In the genomic region with DNA sequence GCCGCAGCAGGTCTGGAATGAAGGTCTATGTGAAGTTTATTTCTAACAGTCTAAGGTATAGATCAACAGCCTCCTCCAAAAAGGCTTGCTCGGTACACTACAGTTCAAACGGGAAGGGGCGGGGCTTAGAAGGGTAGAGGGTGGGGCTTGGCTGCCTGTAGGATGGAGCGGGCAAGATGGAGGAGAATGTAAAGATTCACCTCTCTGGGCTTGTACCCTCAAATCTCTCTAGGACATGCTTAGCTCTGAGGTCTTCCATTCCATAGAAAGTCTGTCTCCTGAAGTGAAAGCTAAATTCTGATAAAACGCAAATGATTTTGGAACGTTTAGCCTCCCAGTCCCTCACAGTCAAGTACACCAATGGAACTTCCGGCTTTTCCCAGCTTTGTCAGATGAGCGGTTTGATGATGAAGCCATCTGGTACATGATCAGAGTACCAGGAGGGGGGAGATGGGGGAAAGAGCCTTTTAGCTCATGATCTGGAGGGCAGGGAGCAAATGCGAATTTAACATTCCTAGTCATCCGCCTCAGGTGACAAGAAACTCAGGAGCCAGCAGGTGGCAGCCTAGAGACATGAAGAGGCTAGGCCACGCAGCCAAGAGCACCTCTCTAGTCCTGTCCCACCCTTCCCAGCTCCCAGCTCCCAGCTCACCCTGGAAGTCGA, we compare ENCODE assay signal across 8 mouse cellular contexts. TPM values are rescaled to one million over a fixed set of nuclear protein-coding genes. Genes with fewer than 3 reads are reported as not detected.
DNase-seq lines count a peak whose midpoint lies in the region; ATAC-seq and TF ChIP-seq lines count a peak whose summit lies in the region.

No protein-coding gene starts in this region.

- no peaks in the 10 kb centered on the region for H3K79me2 ChIP-seq in myocyte (ENCODE audit: control insufficient read depth, insufficient read depth)

- peak; percentile 88 for TF ChIP-seq CTCF in stomach, postnatal 0 days (IDR thresholded peaks at IDR 0.05; ENCODE audit: low read depth)

- no peaks in the 10 kb centered on the region for H3K27me3 ChIP-seq in liver, embryonic 11.5 days (replicated peaks; ENCODE audit: control insufficient read depth, insufficient read depth, low read length)
- H3K27me3 ChIP-seq in myocyte (ENCODE audit: control insufficient read depth, insufficient read depth, insufficient read length): no peaks in the 10 kb centered on the region
- no peaks in the 10 kb centered on the region for H3K27me3 ChIP-seq in stomach, postnatal 0 days (ENCODE audit: control insufficient read depth, insufficient read depth, low read length)

- TF ChIP-seq EP300 in stomach, postnatal 0 days (optimal IDR thresholded peaks at IDR 0.05): no peak

- H3K9me3 ChIP-seq in liver, embryonic 11.5 days (ENCODE audit: control insufficient read depth, low read length): no peaks in the 10 kb centered on the region
- no peaks in the 10 kb centered on the region for H3K9me3 ChIP-seq in stomach, postnatal 0 days (ENCODE audit: control insufficient read depth, low read length)

- no peaks in the 10 kb centered on the region for H3K4me1 ChIP-seq in liver, embryonic 11.5 days (replicated peaks; ENCODE audit: control insufficient read depth, insufficient read depth, low read length)
- no peaks in the 10 kb centered on the region for H3K4me1 ChIP-seq in stomach, postnatal 0 days (replicated peaks; ENCODE audit: control insufficient read depth, insufficient read depth)

- no peak overlapping the region for H3K27ac ChIP-seq in liver, embryonic 11.5 days (ENCODE audit: low read depth, low read length)
- no peak overlapping the region for H3K27ac ChIP-seq in stomach, postnatal 0 days (replicated peaks)

- WGBS in liver, embryonic 11.5 days: 8% methylated on average over 13 of the region's 13 CpGs
- 14% methylated on average over 13 of the region's 13 CpGs for WGBS in stomach, postnatal 0 days

- ATAC-seq in activated CD4-positive, CD25-positive, alpha-beta regulatory T cell, adult 4 months: peak; percentile 85
- ATAC-seq in granulocyte monocyte progenitor cell, adult 5-6 weeks (replicated peaks; ENCODE audit: poor library complexity, severe bottlenecking): peak; percentile 73
- ATAC-seq in liver, embryonic 11.5 days (replicated peaks; ENCODE audit: low FRiP score): peak; percentile 82
- ATAC-seq in stomach, postnatal 0 days (ENCODE audit: low FRiP score, low TSS enrichment): peak; percentile 67

- TF ChIP-seq POLR2A in myocyte (IDR thresholded peaks at IDR 0.05; ENCODE audit: insufficient read length, low read depth): no peak

- no peak overlapping the region for H3ac ChIP-seq in myocyte (ENCODE audit: control insufficient read depth, insufficient read length)

- no peak overlapping the region for H3K9ac ChIP-seq in liver, embryonic 11.5 days (ENCODE audit: low read depth, low read length)
- H3K9ac ChIP-seq in stomach, postnatal 0 days (ENCODE audit: low read length): peak overlapping the region; percentile 18; the same call in 1 of the 2 replicates

- H3K4me3 ChIP-seq in liver, embryonic 11.5 days (ENCODE audit: low read depth, low read length): peak overlapping the region; percentile 47
- no peak overlapping the region for H3K4me3 ChIP-seq in myocyte
- peak overlapping the region; percentile 30 for H3K4me3 ChIP-seq in stomach, postnatal 0 days (ENCODE audit: low read depth, low read length)

- H3K4me2 ChIP-seq in liver, embryonic 11.5 days: peak overlapping the region; percentile 64
- H3K4me2 ChIP-seq in myocyte (ENCODE audit: low read depth): peak overlapping the region; percentile 43
- H3K4me2 ChIP-seq in stomach, postnatal 0 days (replicated peaks; ENCODE audit: low read depth): peak overlapping the region; percentile 57

- peak; percentile 51 for DNase-seq in 3134 (ENCODE audit: extremely low read depth, insufficient read length, low spot score)
- peak; percentile 92 for DNase-seq in embryo, embryonic 10.5 days (ENCODE audit: low spot score)
- DNase-seq in kidney, adult 8-10 months: peak; percentile 59 to 84
- DNase-seq in liver, embryonic 11.5 days (ENCODE audit: low spot score): peak; percentile 70
- DNase-seq in stomach, postnatal 0 days (ENCODE audit: low spot score): peak; percentile 86

- H3K36me3 ChIP-seq in liver, embryonic 11.5 days (ENCODE audit: control insufficient read depth, insufficient read depth, low read length): no peaks in the 10 kb centered on the region
- no peaks in the 10 kb centered on the region for H3K36me3 ChIP-seq in myocyte (ENCODE audit: control insufficient read depth, insufficient read depth)
- H3K36me3 ChIP-seq in stomach, postnatal 0 days (ENCODE audit: control insufficient read depth, insufficient read depth, low read length): no peaks in the 10 kb centered on the region

TF ChIP-seq in myocyte, 11 proteins besides CTCF, POLR2A, EP300 and RAD21:
- no peak for TF ChIP-seq CEBPB (IDR thresholded peaks at IDR 0.05; ENCODE audit: insufficient read depth, poor library complexity, severe bottlenecking)
- TF ChIP-seq TCF3 (IDR thresholded peaks at IDR 0.05; ENCODE audit: insufficient read length, low read depth): no peak

RNA-seq across cellular contexts. Expression of a gene that starts 17.0 kb away (rescaled TPM):
- polyA plus RNA-seq in activated CD4-positive, CD25-positive, alpha-beta regulatory T cell, adult 4 months (2017; shearing (Covaris generic)): 10 to 100 TPM; 17.0 to 17.6 TPM
- 24.0 and 41.0 TPM in 2 replicates for total RNA-seq in granulocyte monocyte progenitor cell, adult 5-6 weeks (2014; fragmentation: Nextera tagmentation)
- total RNA-seq in granulocyte monocyte progenitor cell, adult 5-6 weeks (2017): 11.9 and 18.5 TPM in 2 replicates
- 68.9 and 72.7 TPM in 2 replicates for polyA plus RNA-seq in liver, embryonic 11.5 days (2014; fragmentation: Nextera tagmentation; extraction: Ambion mirVana)
- polyA plus RNA-seq in myocyte (2012; fragmentation: generic; extraction: Trizol): 24.8 TPM
- 26.5 and 27.9 TPM in 2 replicates for polyA plus RNA-seq in stomach, postnatal 0 days (2015; fragmentation: Nextera tagmentation; extraction: Ambion mirVana)

RNA-seq across cellular contexts. Expression of a gene that starts 26.1 kb away (rescaled TPM):
- polyA plus RNA-seq in activated CD4-positive, CD25-positive, alpha-beta regulatory T cell, adult 4 months (2017; shearing (Covaris generic)): not detected
- not detected in 2 replicates for total RNA-seq in granulocyte monocyte progenitor cell, adult 5-6 weeks (2014; fragmentation: Nextera tagmentation)
- total RNA-seq in granulocyte monocyte progenitor cell, adult 5-6 weeks (2017): not detected in 2 replicates
- not detected in 2 replicates for polyA plus RNA-seq in liver, embryonic 11.5 days (2014; fragmentation: Nextera tagmentation; extraction: Ambion mirVana)
- 0.01 TPM for polyA plus RNA-seq in myocyte (2012; fragmentation: generic; extraction: Trizol)
- polyA plus RNA-seq in stomach, postnatal 0 days (2015; fragmentation: Nextera tagmentation; extraction: Ambion mirVana): 1.9 and 2.6 TPM in 2 replicates

RNA-seq across cellular contexts. Expression of a gene that starts 32.0 kb away (rescaled TPM):
- 10 to 100 TPM; 43.6 to 66.6 TPM for polyA plus RNA-seq in activated CD4-positive, CD25-positive, alpha-beta regulatory T cell, adult 4 months (2017; shearing (Covaris generic))
- 47.6 and 51.6 TPM in 2 replicates for total RNA-seq in granulocyte monocyte progenitor cell, adult 5-6 weeks (2014; fragmentation: Nextera tagmentation)
- 13.7 and 14.9 TPM in 2 replicates for total RNA-seq in granulocyte monocyte progenitor cell, adult 5-6 weeks (2017)
- 63.6 and 68.2 TPM in 2 replicates for polyA plus RNA-seq in liver, embryonic 11.5 days (2014; fragmentation: Nextera tagmentation; extraction: Ambion mirVana)
- 50.2 TPM for polyA plus RNA-seq in myocyte (2012; fragmentation: generic; extraction: Trizol)
- 36.2 and 38.7 TPM in 2 replicates for polyA plus RNA-seq in stomach, postnatal 0 days (2015; fragmentation: Nextera tagmentation; extraction: Ambion mirVana)

RNA-seq across cellular contexts. Expression of a gene that starts 37.5 kb away (rescaled TPM):
- 1 to 10 TPM; 5.6 to 8.6 TPM for polyA plus RNA-seq in activated CD4-positive, CD25-positive, alpha-beta regulatory T cell, adult 4 months (2017; shearing (Covaris generic))
- total RNA-seq in granulocyte monocyte progenitor cell, adult 5-6 weeks (2014; fragmentation: Nextera tagmentation): 0.69 and 2.8 TPM in 2 replicates
- total RNA-seq in granulocyte monocyte progenitor cell, adult 5-6 weeks (2017): 0.15 TPM in 1 of 2 replicates, not detected in the other
- polyA plus RNA-seq in liver, embryonic 11.5 days (2014; fragmentation: Nextera tagmentation; extraction: Ambion mirVana): 8.8 and 9.9 TPM in 2 replicates
- polyA plus RNA-seq in myocyte (2012; fragmentation: generic; extraction: Trizol): 1.7 TPM
- polyA plus RNA-seq in stomach, postnatal 0 days (2015; fragmentation: Nextera tagmentation; extraction: Ambion mirVana): 15.0 and 17.1 TPM in 2 replicates

RNA-seq across cellular contexts. Expression of a gene that starts 58.9 kb away (rescaled TPM):
- 1 to 10 TPM; 7.3 to 7.4 TPM for polyA plus RNA-seq in activated CD4-positive, CD25-positive, alpha-beta regulatory T cell, adult 4 months (2017; shearing (Covaris generic))
- total RNA-seq in granulocyte monocyte progenitor cell, adult 5-6 weeks (2014; fragmentation: Nextera tagmentation): 11.9 and 25.4 TPM in 2 replicates
- 50.8 and 57.7 TPM in 2 replicates for total RNA-seq in granulocyte monocyte progenitor cell, adult 5-6 weeks (2017)
- 48.3 and 50.3 TPM in 2 replicates for polyA plus RNA-seq in liver, embryonic 11.5 days (2014; fragmentation: Nextera tagmentation; extraction: Ambion mirVana)
- polyA plus RNA-seq in myocyte (2012; fragmentation: generic; extraction: Trizol): 19.2 TPM
- polyA plus RNA-seq in stomach, postnatal 0 days (2015; fragmentation: Nextera tagmentation; extraction: Ambion mirVana): 4.4 and 5.7 TPM in 2 replicates
